Mouse (Mus musculus): ENCODE data around the gene Cox5b. TPM values are rescaled to one million over a fixed set of nuclear protein-coding genes. Genes with fewer than 3 reads are reported as not detected.

Cox5b gene
- polyA plus RNA-seq, 1 experiment: 450 TPM

Other genes starting within 250 kb of the Cox5b start
- 17.6 and 20.3 TPM in 2 replicates for gene Lman2l, start 246.2 kb upstream of the Cox5b start, polyA plus RNA-seq (2012; rRNA removed)
- 8.6 and 9.1 TPM in 2 replicates for gene Cnnm4, start 219.8 kb upstream of the Cox5b start, polyA plus RNA-seq (2012; rRNA removed)
- 15.2 and 17.6 TPM in 2 replicates for gene Cnnm3, start 179.6 kb upstream of the Cox5b start, polyA plus RNA-seq (2012; rRNA removed)
- 21.3 and 26.1 TPM in 2 replicates for gene Ankrd23, start 154.6 kb upstream of the Cox5b start, polyA plus RNA-seq (2012; rRNA removed)
- gene Gm42417, start 152.0 kb upstream of the Cox5b start, polyA plus RNA-seq (2012; rRNA removed): 0.12 and 0.25 TPM in 2 replicates
- gene Ankrd39, start 144.0 kb upstream of the Cox5b start, polyA plus RNA-seq (2012; rRNA removed): 19.6 and 26.7 TPM in 2 replicates
- gene Sema4c, start 133.1 kb upstream of the Cox5b start, polyA plus RNA-seq (2012; rRNA removed): 25.6 and 30.8 TPM in 2 replicates
- 4.3 TPM in 2 replicates for gene Fam178b, start 8.3 kb upstream of the Cox5b start, polyA plus RNA-seq (2012; rRNA removed)
- 0.10 and 0.14 TPM in 2 replicates for gene 4933424G06Rik, start 18.7 kb downstream of the Cox5b start, polyA plus RNA-seq (2012; rRNA removed)
- gene Actr1b, start 23.0 kb downstream of the Cox5b start, polyA plus RNA-seq (2012; rRNA removed): 116 and 141 TPM in 2 replicates
- gene Zap70, start 70.3 kb downstream of the Cox5b start, polyA plus RNA-seq (2012; rRNA removed): 1.1 and 1.2 TPM in 2 replicates

All from urinary bladder, adult 2 months (tissue).